Mouse (Mus musculus): ENCODE data around the gene Uck2.

The Uck2 gene

DNA sequence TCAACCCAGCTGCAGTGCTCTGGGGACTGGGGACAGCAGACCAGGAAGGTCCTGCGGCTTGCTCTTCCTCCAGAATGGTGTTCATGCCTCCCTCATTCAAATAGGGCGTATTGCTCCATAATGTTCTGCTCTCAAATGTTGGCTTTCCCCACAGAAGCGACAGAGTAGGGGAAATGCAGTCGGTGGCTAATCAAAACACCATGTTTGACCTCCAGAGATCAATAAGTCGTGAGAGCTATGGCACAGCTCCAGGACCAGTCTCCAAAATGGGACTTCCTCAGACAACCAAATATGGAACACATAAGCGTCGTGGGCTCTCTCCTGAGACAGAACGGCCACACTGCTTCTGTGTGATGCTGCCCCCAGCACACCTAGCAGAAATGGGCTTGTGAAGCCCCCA is 13.3 kb downstream of the Uck2 start:
- CTCF ChIA-PET: no interaction called here
- POLR2A ChIA-PET: interaction anchor here (0.9 to 37.4 kb wide), 21 partner anchors 3 to 122 kb away, joined by 3 to 1103 read pairs (median 19); partner anchors contain the start of genes Uck2 (in 3 of the 4), Mgst3 (in 2 of the 4) and Aldh9a1 (in 1 of the 4)

DNA sequence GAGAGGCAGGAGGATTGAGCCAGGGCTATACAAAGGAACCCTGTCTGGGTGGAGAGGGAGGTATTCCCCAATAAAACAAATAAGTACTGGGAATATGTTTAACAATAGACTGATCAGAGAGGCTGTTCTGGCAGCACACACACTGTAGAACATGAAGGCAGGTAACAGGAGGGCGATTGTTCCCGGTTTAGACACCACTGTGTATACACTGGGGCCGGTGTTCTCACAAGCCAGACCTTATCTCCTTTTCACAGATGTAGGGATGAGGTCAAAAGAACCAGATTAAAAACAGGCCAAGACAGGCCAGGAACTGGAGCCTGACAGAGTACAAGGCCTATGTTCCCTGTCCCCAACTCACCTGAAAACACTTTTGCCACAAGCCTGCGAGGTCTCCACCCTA is 13.8 kb downstream of the Uck2 start:
- POLR2A ChIA-PET: interaction anchor here (0.6 to 37.4 kb wide), 54 partner anchors 3 to 1146 kb away, joined by 3 to 1103 read pairs (median 8); partner anchors contain the start of genes Uck2 (in 4 of the 4), Aldh9a1 (in 1 of the 4) and Mgst3 (in 1 of the 4)
- CTCF ChIA-PET: interaction anchor here in 2 of 4 experiments (0.8 to 1.6 kb wide), 6 partner anchors 11 to 66 kb away, joined by 3 to 6 read pairs (median 4); no protein-coding TSS in a partner anchor

DNA sequence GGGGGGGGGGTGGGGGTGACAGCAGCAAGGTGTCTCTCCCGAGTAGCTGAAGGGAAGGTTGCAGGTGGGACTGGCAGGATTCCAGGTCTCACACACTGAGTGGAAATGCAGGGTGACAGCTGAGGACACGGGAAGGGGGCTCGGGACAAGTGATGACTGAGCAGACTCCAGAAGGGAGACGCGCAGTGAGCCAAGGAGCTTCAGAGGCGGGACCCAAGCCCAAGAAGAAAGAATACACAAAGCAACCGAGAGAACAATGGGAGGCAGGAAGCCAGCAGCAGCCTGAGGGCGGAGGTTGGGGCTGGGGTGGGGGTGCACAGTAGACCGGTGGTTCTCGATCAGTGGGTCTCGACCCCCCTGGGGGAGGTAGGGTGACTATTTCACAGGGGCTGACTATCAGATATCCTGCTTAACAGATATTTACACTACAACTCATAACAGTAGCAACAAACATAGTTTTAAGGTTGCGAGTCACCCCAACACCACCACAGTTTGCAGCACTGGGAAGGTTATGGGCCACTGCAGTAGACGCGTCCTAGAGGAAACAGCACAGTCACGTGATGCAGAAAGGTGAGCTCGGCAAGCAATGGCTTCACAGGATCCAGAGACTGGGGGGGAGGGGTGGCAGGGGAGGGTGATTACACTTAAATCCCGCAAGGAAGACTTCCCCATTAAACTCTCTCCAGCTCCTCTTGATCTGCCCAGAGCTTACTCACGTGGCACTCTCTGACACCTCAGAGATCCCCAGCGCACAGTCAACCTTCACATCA is 14.6 kb downstream of the Uck2 start:
- ChIA-PET CTCF (interaction anchor here in 2 of 4 experiments (0.5 to 1.6 kb wide), 11 partner anchors 11 to 79 kb away, joined by 3 to 6 read pairs (median 4); partner anchors contain the start of gene Aldh9a1 (in 1 of the 2)), POLR2A (interaction anchor here (0.6 to 37.4 kb wide), 77 partner anchors 4 to 1937 kb away, joined by 3 to 1103 read pairs (median 7); partner anchors contain the start of genes Uck2 (in 4 of the 4), Aldh9a1 (in 3 of the 4) and Mgst3 (in 2 of the 4))

DNA sequence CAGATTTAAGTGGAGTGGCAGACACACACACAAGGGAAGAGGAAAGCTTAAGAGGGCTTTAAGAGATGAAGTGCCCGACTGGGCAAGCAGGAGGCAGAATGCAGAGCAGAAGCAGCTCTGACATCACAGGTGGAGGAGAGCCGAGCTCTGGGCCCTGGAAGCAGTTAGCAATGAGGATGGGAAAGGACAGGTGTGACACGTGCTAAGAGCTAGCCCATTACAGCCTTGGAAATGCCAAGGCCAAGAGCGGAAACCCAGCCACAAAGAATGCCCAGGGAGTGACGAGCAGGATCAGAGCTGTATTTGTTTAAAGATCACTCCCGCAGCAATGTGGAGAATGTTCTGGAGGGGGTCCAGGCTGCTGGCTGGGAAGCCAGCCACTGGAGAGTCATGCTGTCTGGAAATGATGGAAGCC is 15.3 kb downstream of the Uck2 start:
- ChIA-PET CTCF (interaction anchor here in 1 of 4 experiments (1.0 to 1.6 kb wide), 6 partner anchors 9 to 79 kb away, joined by 3 to 6 read pairs (median 4); partner anchors contain the start of gene Aldh9a1), POLR2A (interaction anchor here (0.6 to 37.4 kb wide), 60 partner anchors 4 to 176 kb away, joined by 3 to 1103 read pairs (median 8); partner anchors contain the start of genes Uck2 (in 4 of the 4), Aldh9a1 (in 3 of the 4) and Mgst3 (in 2 of the 4))

DNA sequence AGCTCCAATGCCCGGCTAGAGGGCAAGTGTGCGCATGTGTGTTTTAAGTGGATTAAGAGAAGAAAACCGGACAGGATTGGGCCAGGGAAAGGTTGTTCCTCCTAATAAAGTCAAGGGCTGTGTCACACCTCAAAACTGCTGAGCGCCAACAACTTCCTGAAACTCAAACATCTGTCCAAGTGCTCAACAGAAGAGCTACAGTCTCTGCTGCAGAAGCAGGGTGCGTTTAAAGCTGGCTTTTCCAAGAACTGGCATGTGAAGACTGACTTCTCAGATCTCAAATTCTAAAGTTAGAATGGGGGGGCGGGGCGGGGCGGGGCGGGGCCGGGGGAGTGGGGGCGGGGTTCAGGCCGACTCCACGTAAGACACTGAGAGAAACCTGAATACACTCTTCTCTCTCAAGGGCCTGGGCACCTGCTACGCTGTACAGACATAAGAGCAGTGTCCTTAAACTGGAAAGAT is 15.7 kb downstream of the Uck2 start:
- POLR2A ChIA-PET: interaction anchor here (0.6 to 37.4 kb wide), 53 partner anchors 5 to 177 kb away, joined by 3 to 1103 read pairs (median 8); partner anchors contain the start of genes Uck2 (in 4 of the 4), Aldh9a1 (in 2 of the 4) and Mgst3 (in 1 of the 4)
- CTCF ChIA-PET: interaction anchor here in 2 of 4 experiments (0.5 to 1.0 kb wide), 3 partner anchors 9 to 104 kb away, joined by 3 to 4 read pairs (median 4); no protein-coding TSS in a partner anchor

DNA sequence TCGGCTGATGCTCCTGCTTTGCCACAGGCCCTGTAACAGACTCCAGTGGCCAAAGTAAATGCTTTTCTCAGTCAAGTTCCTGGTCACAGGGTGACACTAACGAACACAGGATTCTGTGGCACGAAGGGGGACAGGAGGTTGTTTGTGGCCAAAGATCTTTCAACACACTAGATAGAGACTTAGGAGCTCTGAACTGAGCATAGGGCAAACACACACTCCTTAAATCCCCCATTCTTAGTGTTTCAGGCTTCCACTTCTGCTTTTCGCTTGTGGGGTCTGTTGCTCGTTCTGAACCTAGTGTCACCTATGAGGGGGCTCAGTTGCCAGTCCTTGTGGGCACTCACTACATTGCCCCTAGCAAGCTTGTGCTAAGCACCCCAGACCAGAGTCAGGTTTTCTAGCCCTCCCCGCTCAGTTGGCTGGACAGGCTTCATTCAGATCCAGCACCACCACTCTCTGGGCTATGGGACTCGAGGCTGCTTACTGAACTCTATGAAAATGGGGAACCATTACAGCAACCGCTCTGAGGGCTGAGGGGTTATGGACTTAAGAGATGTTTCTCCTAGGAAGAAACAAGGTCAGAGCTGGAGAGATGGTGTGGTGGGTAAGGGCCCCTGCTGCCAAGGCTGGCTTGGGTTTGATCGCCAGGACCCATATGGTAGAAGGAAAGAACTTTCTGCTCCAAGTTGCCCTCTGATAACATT is 16.6 kb downstream of the Uck2 start:
- POLR2A ChIA-PET: interaction anchor here in 3 of 4 experiments (0.9 to 37.4 kb wide), 29 partner anchors 6 to 106 kb away, joined by 3 to 1103 read pairs (median 10); partner anchors contain the start of genes Uck2 (in 3 of the 3) and Aldh9a1 (in 2 of the 3)
- CTCF ChIA-PET: interaction anchor here in 2 of 4 experiments (0.5 to 1.0 kb wide), 3 partner anchors 10 to 105 kb away, joined by 3 to 4 read pairs (median 4); no protein-coding TSS in a partner anchor

DNA sequence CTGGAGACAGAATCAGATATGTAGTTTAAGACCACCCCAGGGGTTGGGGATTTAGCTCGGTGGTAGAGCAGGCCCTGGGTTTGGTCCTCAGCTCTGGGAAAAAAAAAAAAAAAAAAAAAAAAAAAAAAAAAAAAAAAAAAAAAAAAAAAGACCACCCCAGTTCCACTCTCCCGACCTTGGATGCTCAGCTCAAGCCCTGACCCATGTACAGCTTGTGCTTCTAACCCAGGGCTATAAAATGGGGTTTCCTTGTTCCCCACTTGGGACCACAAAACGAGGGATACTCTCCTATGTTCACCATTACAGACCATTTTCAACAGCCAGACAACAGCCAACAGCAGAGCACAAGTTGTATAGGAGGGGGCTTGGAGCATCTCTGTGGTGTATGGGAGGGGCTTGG is 18.4 kb downstream of the Uck2 start:
- ChIA-PET POLR2A (interaction anchor here in 3 of 4 experiments (0.6 to 37.4 kb wide), 12 partner anchors 5 to 1078 kb away, joined by 3 to 1103 read pairs (median 8); partner anchors contain the start of gene Uck2 (in 3 of the 3)), CTCF (interaction anchor here in 1 of 4 experiments (0.6 kb wide), 1 partner anchor 1090 kb away, joined by 10 read pairs; no protein-coding TSS in a partner anchor)

DNA sequence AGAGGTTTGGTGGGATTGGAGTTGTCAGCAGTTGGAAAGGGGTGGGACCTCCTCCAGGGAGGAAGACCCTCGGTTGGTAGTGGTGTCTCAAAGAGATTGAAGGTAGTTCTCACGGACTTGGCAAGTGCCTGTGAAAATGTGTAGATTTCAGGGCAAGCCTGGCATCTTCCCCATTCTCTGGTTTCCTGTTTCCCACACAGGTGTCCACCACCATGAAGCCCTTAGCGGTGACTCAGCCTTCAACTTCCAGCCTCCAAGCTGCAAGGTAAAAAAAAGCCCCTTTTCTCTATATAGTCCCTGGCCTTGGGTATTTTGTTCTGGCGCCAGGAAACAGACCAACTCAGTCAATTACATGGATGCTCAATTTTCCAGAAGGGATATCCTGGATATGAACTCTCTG is 19.8 kb downstream of the Uck2 start:
- CTCF ChIA-PET: interaction anchor here in 1 of 4 experiments (0.5 kb wide), 1 partner anchor 902 kb away, joined by 3 read pairs; no protein-coding TSS in a partner anchor

DNA sequence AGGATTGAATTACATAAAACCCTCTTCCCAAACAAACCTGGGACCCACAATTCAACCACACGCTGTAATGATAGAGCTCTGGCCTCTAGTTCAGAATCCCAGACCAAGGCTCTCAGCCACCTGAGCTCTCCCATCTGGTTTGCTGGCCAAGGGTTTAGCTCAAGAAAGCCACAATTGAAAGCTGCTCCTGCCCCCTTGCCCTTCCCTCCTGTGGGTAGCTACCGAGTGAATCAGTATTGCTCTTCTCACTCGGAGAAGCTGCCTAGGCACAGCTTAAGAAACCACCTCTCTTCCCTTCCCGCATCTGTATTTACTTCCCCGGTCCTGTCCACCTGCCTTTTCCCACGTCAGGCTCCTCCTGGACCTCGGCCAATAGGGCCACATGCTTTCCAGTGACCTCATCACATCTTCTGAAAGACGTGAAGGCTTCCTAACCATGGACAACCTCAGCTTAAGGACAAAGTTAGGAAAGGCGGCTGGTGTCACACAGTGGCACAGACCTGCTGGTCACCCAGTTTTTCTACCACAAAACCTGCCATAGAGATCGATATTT is 22.6 kb downstream of the Uck2 start:
- POLR2A ChIA-PET: interaction anchor here in 3 of 4 experiments (0.5 to 37.4 kb wide), 18 partner anchors 1 to 91 kb away, joined by 3 to 1103 read pairs (median 5); partner anchors contain the start of gene Uck2 (in 2 of the 3)

More for the DNA sequence above, 19.8 kb downstream of the Uck2 start:
- POLR2A ChIA-PET: interaction anchor here in 2 of 4 experiments (0.9 to 37.4 kb wide), 12 partner anchors 4 to 120 kb away, joined by 3 to 1103 read pairs (median 7); partner anchors contain the start of gene Uck2 (in 2 of the 2)

DNA sequence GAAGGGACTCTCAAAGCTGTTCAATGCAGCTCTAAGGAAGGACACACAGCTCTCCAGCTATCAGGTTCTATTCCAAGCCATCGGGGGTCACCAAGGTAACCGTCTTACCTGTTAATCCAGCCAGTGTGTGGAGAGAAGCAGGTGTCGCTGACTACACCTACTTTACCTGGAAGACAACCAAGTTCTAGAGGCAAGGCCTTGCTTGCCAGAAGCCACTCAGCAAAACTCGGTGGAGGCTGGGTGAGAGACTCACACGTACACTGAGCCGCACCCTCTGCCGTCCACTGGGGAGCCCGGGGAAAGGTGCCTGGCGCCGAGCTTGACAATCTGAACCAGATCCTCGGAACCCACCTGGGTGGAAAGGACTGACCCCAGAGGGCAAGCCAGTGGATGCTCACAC is 23.4 kb downstream of the Uck2 start:
- ChIA-PET POLR2A (interaction anchor here in 3 of 4 experiments (0.5 to 37.4 kb wide), 11 partner anchors 0 to 45 kb away, joined by 3 to 1103 read pairs (median 9); partner anchors contain the start of gene Uck2 (in 2 of the 3)), CTCF (interaction anchor here in 2 of 4 experiments (0.7 kb wide), 2 partner anchors 31 to 383 kb away, joined by 4 to 6 read pairs; no protein-coding TSS in a partner anchor)

More for the DNA sequence above, 22.6 kb downstream of the Uck2 start:
- CTCF ChIA-PET: interaction anchor here in 2 of 4 experiments (1.2 to 1.3 kb wide), 2 partner anchors 35 to 42 kb away, joined by 3 read pairs; no protein-coding TSS in a partner anchor

DNA sequence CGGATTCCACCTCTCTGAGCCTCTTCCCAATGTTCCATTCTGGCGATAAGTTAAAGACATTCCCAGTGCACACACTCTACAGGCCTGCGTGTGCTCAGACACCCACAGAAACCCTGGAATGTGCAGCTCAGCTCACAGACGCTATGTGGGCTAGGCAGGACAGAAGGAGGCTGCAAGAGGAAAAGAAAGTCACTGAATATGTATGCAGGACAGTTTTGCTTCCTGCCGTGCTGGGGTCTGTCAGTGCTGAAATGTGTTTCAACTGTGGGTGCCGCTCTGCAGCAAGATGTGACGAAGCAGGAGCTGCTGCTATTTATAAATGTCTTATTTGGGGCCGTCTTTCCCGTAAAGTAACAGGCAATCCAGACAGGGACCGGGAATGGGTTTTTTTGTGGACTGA is 25.4 kb downstream of the Uck2 start:
- CTCF ChIA-PET: interaction anchor here in 3 of 4 experiments (0.6 to 1.7 kb wide), 4 partner anchors 31 to 501 kb away, joined by 3 to 4 read pairs (median 3); no protein-coding TSS in a partner anchor
- POLR2A ChIA-PET: interaction anchor here in 3 of 4 experiments (0.6 to 37.4 kb wide), 18 partner anchors 1 to 134 kb away, joined by 3 to 1103 read pairs (median 4); partner anchors contain the start of genes Uck2 (in 2 of the 3) and Mgst3 (in 1 of the 3)

DNA sequence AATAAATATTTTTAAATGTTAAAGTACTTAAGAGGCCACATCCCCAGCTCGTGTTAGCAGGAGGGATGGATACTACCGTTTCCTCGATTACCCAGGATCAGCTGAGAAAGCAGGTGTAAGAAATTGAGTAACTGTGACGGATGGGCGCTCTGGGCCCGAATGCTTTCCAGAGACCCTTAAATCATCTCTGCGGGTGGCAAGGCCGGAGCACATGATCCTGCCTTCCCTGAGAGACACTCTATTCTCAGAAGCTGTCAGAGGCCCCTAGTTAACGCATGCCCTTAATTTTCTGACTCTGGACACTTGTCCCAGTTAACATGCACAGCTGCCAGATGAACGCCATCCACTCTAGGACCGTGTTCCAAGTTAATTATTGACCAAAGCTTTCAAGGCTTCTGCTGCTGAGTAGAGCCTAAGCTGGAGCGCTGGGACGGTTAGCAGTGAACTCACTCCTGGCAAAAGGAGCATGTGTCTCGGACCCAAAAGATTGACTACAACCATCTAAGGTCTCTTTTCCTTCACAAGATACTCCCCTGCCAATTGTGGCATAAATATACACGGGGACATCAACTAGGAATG is 28.3 kb downstream of the Uck2 start:
- ChIA-PET CTCF (no interaction called here), POLR2A (interaction anchor here in 3 of 4 experiments (0.8 to 37.4 kb wide), 13 partner anchors 4 to 32 kb away, joined by 3 to 1103 read pairs (median 5); partner anchors contain the start of gene Uck2 (in 2 of the 3))

DNA sequence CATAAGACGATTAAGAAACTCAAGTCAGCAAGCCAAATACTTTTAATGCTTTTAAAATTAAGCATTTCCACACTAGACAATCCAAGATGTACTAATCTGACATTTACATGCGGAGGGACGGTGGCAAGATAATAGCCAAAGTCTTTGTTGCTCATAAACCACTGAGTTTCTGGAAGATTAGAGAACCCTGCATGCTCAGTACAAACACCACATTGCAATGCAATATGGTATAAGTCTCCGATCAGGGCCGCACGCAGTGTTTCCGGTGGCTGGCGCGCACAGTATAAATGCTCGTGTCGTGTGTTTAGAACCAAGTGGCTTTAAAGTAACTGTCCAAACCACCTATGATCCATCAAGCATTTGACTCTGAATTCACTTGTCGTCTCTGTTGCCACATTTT is 31.5 kb downstream of the Uck2 start:
- POLR2A ChIA-PET: interaction anchor here in 2 of 4 experiments (1.5 to 34.5 kb wide), 5 partner anchors 8 to 54 kb away, joined by 5 to 1103 read pairs (median 17); partner anchors contain the start of gene Uck2 (in 2 of the 2)
- CTCF ChIA-PET: interaction anchor here in 1 of 4 experiments (1.0 kb wide), 1 partner anchor 17 kb away, joined by 6 read pairs; no protein-coding TSS in a partner anchor

DNA sequence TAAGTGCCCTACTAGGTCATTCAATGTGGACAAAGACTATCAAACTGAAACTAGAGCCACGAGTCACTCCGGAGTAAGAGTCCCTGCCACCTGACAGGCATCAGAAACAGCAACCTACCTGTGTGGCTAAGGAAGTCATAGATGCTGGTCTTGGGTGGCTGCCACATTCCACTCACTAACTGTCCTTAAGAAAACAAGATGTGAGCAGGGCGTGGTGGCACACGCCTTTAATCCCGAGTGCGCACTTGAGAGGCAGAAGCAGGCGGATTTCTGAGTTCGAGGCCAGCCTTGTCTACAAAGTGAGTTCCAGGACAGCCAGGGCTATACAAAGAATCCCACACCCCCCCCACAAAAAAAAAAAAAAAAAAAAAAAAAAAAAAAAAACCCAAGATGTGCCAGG is 35.2 kb downstream of the Uck2 start:
- CTCF ChIA-PET: interaction anchor here in 1 of 4 experiments (0.7 kb wide), 1 partner anchor 420 kb away, joined by 4 read pairs; no protein-coding TSS in a partner anchor

DNA sequence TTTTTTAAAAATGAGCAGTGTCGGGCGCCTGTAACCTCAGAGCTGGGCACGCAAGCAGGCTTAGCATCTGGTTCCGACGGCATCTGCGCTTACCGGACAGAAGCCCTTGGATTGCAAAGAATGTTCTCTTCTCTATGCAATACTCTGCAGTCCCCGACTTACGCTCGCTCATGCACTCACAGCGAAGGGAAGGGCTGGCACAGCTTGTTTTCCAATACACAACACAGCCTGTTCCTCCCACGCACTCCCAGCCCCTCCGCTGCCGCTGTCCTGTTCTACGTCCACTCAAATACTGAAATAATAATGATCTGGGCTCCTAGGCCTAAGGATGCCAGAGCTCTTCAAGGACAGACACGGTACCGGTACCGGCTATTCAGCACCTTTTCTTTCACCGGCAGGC is 35.9 kb downstream of the Uck2 start:
- ChIA-PET CTCF (no interaction called here), POLR2A (interaction anchor here (0.6 to 34.5 kb wide), 17 partner anchors 8 to 199 kb away, joined by 3 to 1103 read pairs (median 4); partner anchors contain the start of genes Uck2 (in 2 of the 4) and Aldh9a1 (in 1 of the 4))

More for the DNA sequence above, 35.2 kb downstream of the Uck2 start:
- POLR2A ChIA-PET: interaction anchor here in 3 of 4 experiments (0.7 to 34.5 kb wide), 6 partner anchors 9 to 114 kb away, joined by 3 to 1103 read pairs (median 16); partner anchors contain the start of gene Uck2 (in 2 of the 3)

DNA sequence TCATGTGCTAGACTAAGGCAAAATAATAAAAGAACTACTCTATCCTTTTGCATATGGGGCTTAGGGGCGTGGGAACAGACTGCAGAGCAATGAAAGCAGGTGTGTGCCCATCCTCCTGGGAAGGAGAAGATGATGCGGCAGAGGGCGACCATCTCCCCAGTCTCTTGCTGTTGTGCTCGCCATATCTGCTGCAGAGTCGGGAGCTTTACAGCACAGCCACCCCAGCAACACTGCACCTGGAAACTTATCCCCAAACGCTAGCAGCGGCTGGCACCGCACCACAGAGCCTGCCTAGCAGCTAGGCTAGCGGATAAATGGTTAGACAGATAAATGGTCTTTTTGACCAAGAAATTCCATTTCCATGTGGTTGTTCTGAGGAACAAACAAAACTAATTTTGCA is 37.2 kb downstream of the Uck2 start:
- ChIA-PET CTCF (interaction anchor here in 1 of 4 experiments (0.9 kb wide), 1 partner anchor 16 kb away, joined by 3 read pairs; no protein-coding TSS in a partner anchor), POLR2A (interaction anchor here (0.6 to 34.5 kb wide), 20 partner anchors 9 to 247 kb away, joined by 3 to 1103 read pairs (median 4); partner anchors contain the start of genes Uck2 (in 2 of the 4) and Fam78b (in 1 of the 4))
